In genomic region chr12:76558206-76558605, GRCm38 (mm10) we compare ENCODE assay signal across 15 mouse cellular contexts. TPM values are rescaled to one million over a fixed set of nuclear protein-coding genes. Genes with fewer than 3 reads are reported as not detected.
A peak's percentile ranks its signal among the peaks of the same experiment; 100 is the strongest.
DNase-seq lines count a peak whose midpoint lies in the region; ATAC-seq and TF ChIP-seq lines count a peak whose summit lies in the region.
"Had no signal": no experiment of that assay in that cellular context is flagged by ENCODE, and none has a peak within 500 bp of the region (broad histone marks: within the 10 kb centered on the region; RNA-seq: fewer than 3 reads in every experiment).

No protein-coding gene starts in this region.

- no peaks in the 10 kb centered on the region for H3K27me3 ChIP-seq in kidney, embryonic 14.5 days (ENCODE audit: control insufficient read depth, insufficient read depth, low read length)
- H3K27me3 ChIP-seq in intestine, embryonic 14.5 days (replicated peaks; ENCODE audit: control insufficient read depth, insufficient read depth, low read length), result no peaks in the 10 kb centered on the region
- H3K27me3 ChIP-seq in small intestine, adult 2 months (ENCODE audit: control insufficient read depth, insufficient read depth, low read length), result no peaks in the 10 kb centered on the region
- H3K27me3 ChIP-seq: embryonic facial prominence, embryonic 13.5 days; forebrain, embryonic 15.5 days had no signal

- DNase-seq in kidney, adult 11 months, result peak; percentile 80
- DNase-seq in intestine, embryonic 14.5 days (ENCODE audit: low spot score), result no peak
- peak; percentile 79 for DNase-seq in kidney, adult 9 months
- no peak for DNase-seq in heart, postnatal 25 days (ENCODE audit: low spot score)
- DNase-seq in left cerebral cortex, adult 18-20 months (ENCODE audit: low spot score in 2 of 2), result no peak
- DNase-seq: gastrocnemius, postnatal 25 days; lung, adult 18-20 months; right cerebral cortex, postnatal 25 days had no signal

- H3K36me3 ChIP-seq in kidney, embryonic 14.5 days (ENCODE audit: control insufficient read depth, insufficient read depth, low read length), result peaks cover 20% of the 10 kb centered on the region
- H3K36me3 ChIP-seq in intestine, embryonic 14.5 days (ENCODE audit: control insufficient read depth, insufficient read depth, low read length), result peaks cover 25% of the 10 kb centered on the region
- peaks cover 14% of the 10 kb centered on the region; the same call in 1 of the 2 replicates for H3K36me3 ChIP-seq in small intestine, adult 2 months (ENCODE audit: control insufficient read depth, insufficient read depth, low read length)
- H3K36me3 ChIP-seq: forebrain, embryonic 15.5 days had no signal

- H3K4me2 ChIP-seq in kidney, embryonic 14.5 days (replicated peaks; ENCODE audit: low read depth, low read length), result no peak overlapping the region
- no peak overlapping the region for H3K4me2 ChIP-seq in intestine, embryonic 14.5 days (ENCODE audit: low read length)
- H3K4me2 ChIP-seq: embryonic facial prominence, embryonic 13.5 days; forebrain, embryonic 15.5 days; heart, embryonic 11.5 days had no signal

- no peaks in the 10 kb centered on the region for H3K9me3 ChIP-seq in kidney, embryonic 14.5 days (ENCODE audit: control insufficient read depth, low read length)
- H3K9me3 ChIP-seq in intestine, embryonic 14.5 days (ENCODE audit: control insufficient read depth, low read length), result no peaks in the 10 kb centered on the region
- H3K9me3 ChIP-seq: embryonic facial prominence, embryonic 13.5 days; forebrain, embryonic 15.5 days; hindbrain, embryonic 10.5 days had no signal

- 73% methylated on average over 5 of the region's 5 CpGs for WGBS in kidney, embryonic 14.5 days
- WGBS in intestine, embryonic 14.5 days, result 58% methylated on average over 5 of the region's 5 CpGs
- WGBS in small intestine, adult 2 months, result 26% methylated on average over 5 of the region's 5 CpGs

- TF ChIP-seq POLR2A in small intestine, adult 2 months (IDR thresholded peaks at IDR 0.05; ENCODE audit: low read depth, low read length), result no peak

- no peak overlapping the region for H3K4me3 ChIP-seq in kidney, embryonic 14.5 days (ENCODE audit: low read length)
- no peak overlapping the region for H3K4me3 ChIP-seq in intestine, embryonic 14.5 days (ENCODE audit: low read depth, low read length)
- H3K4me3 ChIP-seq in small intestine, adult 2 months (ENCODE audit: low read depth, low read length), result no peak overlapping the region
- H3K4me3 ChIP-seq: embryonic facial prominence, embryonic 13.5 days; forebrain, embryonic 15.5 days; hindbrain, embryonic 10.5 days had no signal

- H3K4me1 ChIP-seq in kidney, embryonic 14.5 days (ENCODE audit: control insufficient read depth, insufficient read depth, low read length), result peaks cover 25% of the 10 kb centered on the region
- H3K4me1 ChIP-seq in intestine, embryonic 14.5 days (replicated peaks; ENCODE audit: control insufficient read depth, insufficient read depth, low read length), result peaks cover 27% of the 10 kb centered on the region
- peaks cover 40% of the 10 kb centered on the region for H3K4me1 ChIP-seq in small intestine, adult 2 months (ENCODE audit: control insufficient read depth, insufficient read depth, insufficient read length, low read length)
- H3K4me1 ChIP-seq: forebrain, embryonic 15.5 days had no signal

- no peak overlapping the region for H3K27ac ChIP-seq in kidney, embryonic 14.5 days (ENCODE audit: low read depth, low read length)
- no peak overlapping the region for H3K27ac ChIP-seq in intestine, embryonic 14.5 days (ENCODE audit: low read depth)
- peak overlapping the region; percentile 75 for H3K27ac ChIP-seq in small intestine, adult 2 months (ENCODE audit: insufficient read depth, low read depth, low read length)
- H3K27ac ChIP-seq: embryonic facial prominence, embryonic 13.5 days; forebrain, embryonic 15.5 days; hindbrain, embryonic 10.5 days had no signal

- TF ChIP-seq CTCF in small intestine, adult 2 months (IDR thresholded peaks at IDR 0.05; ENCODE audit: extremely low read depth, insufficient read length, insufficient replicate concordance, low read depth, low read length), result no peak

- no peak overlapping the region for H3K9ac ChIP-seq in kidney, embryonic 14.5 days (ENCODE audit: low read depth, low read length)
- no peak overlapping the region for H3K9ac ChIP-seq in intestine, embryonic 14.5 days (ENCODE audit: low read length)
- H3K9ac ChIP-seq: embryonic facial prominence, embryonic 13.5 days; forebrain, embryonic 15.5 days had no signal

- no peak for ATAC-seq in kidney, embryonic 14.5 days (ENCODE audit: low FRiP score, low TSS enrichment)
- ATAC-seq in intestine, embryonic 14.5 days (replicated peaks; ENCODE audit: low FRiP score, low TSS enrichment, low read depth), result peak; percentile 77
- ATAC-seq: activated CD4-positive, CD25-positive, alpha-beta regulatory T cell, adult 4 months; forebrain, embryonic 15.5 days had no signal

- intact Hi-C loops in heart, postnatal 25 days (cut with DNase I), result no loop called here

RNA-seq across cellular contexts. Expression of gene Plekhg3, which starts 27.5 kb away (rescaled TPM):
- 7.9 and 15.1 TPM in 2 replicates for polyA plus RNA-seq in kidney, embryonic 14.5 days (2014; fragmentation: Nextera tagmentation; extraction: Ambion mirVana)
- 9.5 and 10.4 TPM in 2 replicates for polyA plus RNA-seq in intestine, embryonic 14.5 days (2014; fragmentation: Nextera tagmentation; extraction: Ambion mirVana)
- polyA plus RNA-seq in small intestine, adult 2 months (2012; rRNA removed), result 12.3 and 16.9 TPM in 2 replicates
- 10 to 100 TPM; 13.5 to 16.6 TPM for total RNA-seq in heart, postnatal 25 days (2021)
- total RNA-seq in left cerebral cortex, adult 18-20 months (2021), result 10 to 100 TPM; 12.6 to 14.5 TPM

Comparison
In these comparisons a context has a peak if more than half of its experiments do, and no peak if none do; other contexts are left out.
1. DNase-seq: peak in kidney, adult 11 months (single experiment) and kidney, adult 9 months (single experiment); none in intestine, embryonic 14.5 days (single experiment), heart, postnatal 25 days (single experiment) and left cerebral cortex, adult 18-20 months (0 of 2).